Mouse (Mus musculus): ENCODE data around the gene Gm10645.

- TF ChIP-seq GATA1 (IDR thresholded peaks at IDR 0.05; ENCODE audit: borderline replicate concordance, low read length): no peak
- no peak for TF ChIP-seq CTCF (IDR thresholded peaks at IDR 0.05; ENCODE audit: low read depth, low read length)
- no peak for TF ChIP-seq GATA2 (IDR thresholded peaks at IDR 0.05; ENCODE audit: borderline replicate concordance, low read depth, low read length)
Observed at GRCm38 (mm10) chr8:83140068-83140467, 25.9 kb downstream of the Gm10645 start.
